Mouse (Mus musculus) lung, adult 2 months (tissue): Measurements from ENCODE around the gene Cfap45. TPM values are rescaled to one million over a fixed set of nuclear protein-coding genes. Genes with fewer than 3 reads are reported as not detected.
A peak's percentile ranks its signal among the peaks of the same experiment; 100 is the strongest.

ENCODE experiments used
- DNase-seq: peaks from one replicate; pipeline ENCODE4 v3.0.0; 2022
- H3K4me1 ChIP-seq: fragments of 200-500 bp; 2 replicates; pipeline ENCODE4 v1.6.1; 2011; ENCODE audit warnings: low read length; ENCODE audit not compliant: control insufficient read depth, insufficient read depth
- H3K4me3 ChIP-seq: fragments of 200-500 bp; replicated peaks from 2 replicates; pipeline ENCODE3; 2011; ENCODE audit warnings: low read depth, mild to moderate bottlenecking, control low read depth, low read length; ENCODE audit errors: extremely low read depth
- CTCF ChIP-seq: fragments of 200-500 bp; IDR thresholded peaks from 2 replicates; pipeline ENCODE4 v1.5.1; 2011; ENCODE audit warnings: mild to moderate bottlenecking, low read length, control low read depth; ENCODE audit not compliant: insufficient read depth
- POLR2A ChIP-seq: fragments of 200-500 bp; IDR thresholded peaks from 2 replicates; pipeline ENCODE4 v1.6.1; 2011; ENCODE audit warnings: low read depth, mild to moderate bottlenecking, control low read depth, low read length, borderline replicate concordance; ENCODE audit errors: extremely low read depth
- WGBS: fragments of 180-500 bp; shearing (Covaris S2); methylation state at CpG from one replicate; pipeline ENCODE4 v1.1.7; 2018; 5-methylcytosine and 5-hydroxymethylcytosine counted together
- polyA plus RNA-seq: library from polyadenylated mRNA; depleted of rRNA; stranded (reverse); fragments of >200 nt; gene quantifications from 2 replicates; pipeline ENCODE4 v1.2.3, GENCODE M21; 2012; rRNA removed

Cfap45 gene
- polyA plus RNA-seq, 1 experiment, result 7.3 TPM

GRCm38 (mm10) chr1:172566131-172566530 is 45.5 kb downstream of the Cfap45 start:
- peaks cover 6% of the 10 kb centered on the region for H3K4me1 ChIP-seq
- DNase-seq, result no peak
- TF ChIP-seq CTCF (no peak), POLR2A (no peak)
- 52% methylated on average over 3 of the region's 3 CpGs for WGBS
- H3K4me3 ChIP-seq, result no peak overlapping the region

- no peak overlapping the region for H3K4me3 ChIP-seq
- TF ChIP-seq CTCF, result no peak
- TF ChIP-seq POLR2A, result no peak
- WGBS, result 46% methylated on average over 4 of the region's 4 CpGs
- no peaks in the 10 kb centered on the region for H3K4me1 ChIP-seq
- DNase-seq, result no peak
Measured at GRCm38 (mm10) chr1:172567758-172568157, 47.2 kb downstream of the Cfap45 start.

GRCm38 (mm10) chr1:172580116-172580515 is 59.5 kb downstream of the Cfap45 start:
- Histone ChIP-seq H3K4me3 (no peak overlapping the region), H3K4me1 (no peaks in the 10 kb centered on the region)
- 48% methylated on average over 6 of the region's 6 CpGs for WGBS
- TF ChIP-seq CTCF (no peak), POLR2A (no peak)
- DNase-seq, result no peak

- DNase-seq, result no peak
- Histone ChIP-seq H3K4me3 (no peak overlapping the region), H3K4me1 (no peaks in the 10 kb centered on the region)
- no peak for TF ChIP-seq CTCF
- TF ChIP-seq POLR2A, result no peak
- WGBS, result 83% methylated on average over 8 of the region's 8 CpGs
Measured at GRCm38 (mm10) chr1:172582436-172582835, 61.8 kb downstream of the Cfap45 start.

- no peak for TF ChIP-seq POLR2A
- no peak for TF ChIP-seq CTCF
- DNase-seq, result no peak
- 90% methylated on average over 6 of the region's 6 CpGs for WGBS
- Histone ChIP-seq H3K4me3 (no peak overlapping the region), H3K4me1 (no peaks in the 10 kb centered on the region)
Measured at GRCm38 (mm10) chr1:172584271-172584670, 63.7 kb downstream of the Cfap45 start.

- no peak overlapping the region for H3K4me3 ChIP-seq
- TF ChIP-seq POLR2A (no peak), CTCF (no peak)
- no peaks in the 10 kb centered on the region for H3K4me1 ChIP-seq
- 46% methylated on average over 4 of the region's 4 CpGs for WGBS
- DNase-seq, result no peak
Measured at GRCm38 (mm10) chr1:172585026-172585425, 64.4 kb downstream of the Cfap45 start.

- WGBS, result 41% methylated on average over 26 of the region's 26 CpGs
- Histone ChIP-seq H3K4me3 (no peak overlapping the region), H3K4me1 (no peaks in the 10 kb centered on the region)
- no peak for DNase-seq
- TF ChIP-seq POLR2A, result no peak
- TF ChIP-seq CTCF, result no peak
Measured at GRCm38 (mm10) chr1:172585612-172586567, 65.3 kb downstream of the Cfap45 start.

- no peak for DNase-seq
- H3K4me3 ChIP-seq, result no peak within 1 kb of the TSS
- TF ChIP-seq CTCF (no peak), POLR2A (no peak)
- WGBS, result 33% methylated on average over 7 of the region's 7 CpGs
- H3K4me1 ChIP-seq, result no peaks in the 10 kb centered on the region
Measured at GRCm38 (mm10) chr1:172590385-172590784, 69.8 kb downstream of the Cfap45 start, which contains the start of gene Slamf8. Gene Slamf8 (minus strand): TSS chr1:172590568.

- TF ChIP-seq CTCF (no peak), POLR2A (no peak)
- WGBS, result 67% methylated on average over 3 of the region's 3 CpGs
- Histone ChIP-seq H3K4me1 (no peaks in the 10 kb centered on the region), H3K4me3 (no peak overlapping the region)
- DNase-seq, result no peak
Measured at GRCm38 (mm10) chr1:172593321-172593720, 72.7 kb downstream of the Cfap45 start.

- no peak for DNase-seq
- no peaks in the 10 kb centered on the region for H3K4me1 ChIP-seq
- TF ChIP-seq POLR2A (no peak), CTCF (no peak)
- H3K4me3 ChIP-seq, result no peak overlapping the region
- WGBS, result 77% methylated on average over 2 of the region's 2 CpGs
Measured at GRCm38 (mm10) chr1:172593956-172594355, 73.4 kb downstream of the Cfap45 start.

GRCm38 (mm10) chr1:172594495-172594894 is 73.9 kb downstream of the Cfap45 start:
- no peaks in the 10 kb centered on the region for H3K4me1 ChIP-seq
- peak; percentile 26 for DNase-seq
- TF ChIP-seq POLR2A, result no peak
- TF ChIP-seq CTCF, result peak; percentile 59
- H3K4me3 ChIP-seq, result no peak overlapping the region

Other genes with a start within 250 kb of the Cfap45 start
- gene Atp1a2, start 222.7 kb upstream of the Cfap45 start, polyA plus RNA-seq, result 56.1 and 93.0 TPM in 2 replicates
- gene Kcnj9, start 191.5 kb upstream of the Cfap45 start, polyA plus RNA-seq, result 0.08 TPM in 1 of 2 replicates, not detected in the other
- 0.12 and 0.28 TPM in 2 replicates for gene Kcnj10, start 179.6 kb upstream of the Cfap45 start, polyA plus RNA-seq
- gene Pigm, start 144.3 kb upstream of the Cfap45 start, polyA plus RNA-seq, result 8.2 and 9.1 TPM in 2 replicates
- 10.6 and 15.2 TPM in 2 replicates for gene Slamf9, start 45.4 kb upstream of the Cfap45 start, polyA plus RNA-seq
- gene Igsf9, start 39.0 kb upstream of the Cfap45 start, polyA plus RNA-seq, result 11.1 and 11.8 TPM in 2 replicates
- gene Tagln2, start 20.8 kb upstream of the Cfap45 start, polyA plus RNA-seq, result 585 and 594 TPM in 2 replicates
- gene Vsig8, start 35.1 kb downstream of the Cfap45 start, polyA plus RNA-seq, result 0.37 and 12.5 TPM in 2 replicates
- 2.0 and 2.9 TPM in 2 replicates for gene Slamf8, start 69.8 kb downstream of the Cfap45 start, polyA plus RNA-seq
- not detected in 2 replicates for gene Fcrl6, start 81.8 kb downstream of the Cfap45 start, polyA plus RNA-seq
- 29.6 and 48.0 TPM in 2 replicates for gene Dusp23, start 112.2 kb downstream of the Cfap45 start, polyA plus RNA-seq
- gene Crp, start 177.3 kb downstream of the Cfap45 start, polyA plus RNA-seq, result not detected in 2 replicates